Mouse (Mus musculus): ENCODE data around the gene Ush2a. TPM values are rescaled to one million over a fixed set of nuclear protein-coding genes. Genes with fewer than 3 reads are reported as not detected.

Ush2a gene
- under 0.01 TPM in 2 replicates for polyA plus RNA-seq (2012; rRNA removed)

DNA sequence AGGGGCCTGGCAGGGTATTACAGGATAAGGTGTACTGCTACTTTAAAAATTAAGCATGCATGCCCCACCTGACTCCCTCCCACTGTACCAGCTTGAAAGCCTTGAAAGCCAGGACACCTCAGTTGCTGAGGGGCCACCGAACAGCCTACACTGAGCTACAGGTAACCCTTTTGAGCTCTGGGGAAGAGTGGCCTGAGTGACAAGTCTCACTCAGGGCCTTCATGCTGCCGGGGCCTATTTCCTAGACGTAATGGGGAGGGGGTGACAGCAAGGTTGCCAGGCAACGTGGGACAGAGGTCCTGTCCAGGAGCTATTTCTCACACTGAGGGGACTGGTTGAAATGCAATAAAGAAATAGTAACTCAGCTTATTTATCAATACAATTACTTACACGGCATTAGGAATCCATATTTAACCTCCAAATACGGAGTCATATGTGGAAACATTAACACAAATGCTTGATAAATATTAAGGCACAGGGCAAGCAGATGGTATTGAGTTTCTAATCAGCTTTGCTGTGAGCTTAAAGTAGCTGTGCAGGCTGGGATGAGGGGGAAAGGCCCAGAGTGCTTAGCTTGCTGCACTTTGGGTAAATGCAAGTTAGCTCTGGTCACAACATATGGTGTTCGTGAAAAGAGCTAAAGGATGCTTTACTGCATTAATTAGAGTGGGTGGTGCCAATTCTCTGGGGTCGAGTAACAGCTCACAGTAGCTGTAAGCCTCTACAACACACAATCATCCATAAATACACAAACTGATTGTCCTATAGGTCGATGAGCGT lies at the start of gene Ush2a:
Gene Ush2a, plus strand, starts transcription at position 121 of the 780 bp plus-strand sequence.
- WGBS, result 74% methylated on average over 10 of the region's 10 CpGs
- no peak for DNase-seq (ENCODE audit: low read depth, low spot score)

DNA sequence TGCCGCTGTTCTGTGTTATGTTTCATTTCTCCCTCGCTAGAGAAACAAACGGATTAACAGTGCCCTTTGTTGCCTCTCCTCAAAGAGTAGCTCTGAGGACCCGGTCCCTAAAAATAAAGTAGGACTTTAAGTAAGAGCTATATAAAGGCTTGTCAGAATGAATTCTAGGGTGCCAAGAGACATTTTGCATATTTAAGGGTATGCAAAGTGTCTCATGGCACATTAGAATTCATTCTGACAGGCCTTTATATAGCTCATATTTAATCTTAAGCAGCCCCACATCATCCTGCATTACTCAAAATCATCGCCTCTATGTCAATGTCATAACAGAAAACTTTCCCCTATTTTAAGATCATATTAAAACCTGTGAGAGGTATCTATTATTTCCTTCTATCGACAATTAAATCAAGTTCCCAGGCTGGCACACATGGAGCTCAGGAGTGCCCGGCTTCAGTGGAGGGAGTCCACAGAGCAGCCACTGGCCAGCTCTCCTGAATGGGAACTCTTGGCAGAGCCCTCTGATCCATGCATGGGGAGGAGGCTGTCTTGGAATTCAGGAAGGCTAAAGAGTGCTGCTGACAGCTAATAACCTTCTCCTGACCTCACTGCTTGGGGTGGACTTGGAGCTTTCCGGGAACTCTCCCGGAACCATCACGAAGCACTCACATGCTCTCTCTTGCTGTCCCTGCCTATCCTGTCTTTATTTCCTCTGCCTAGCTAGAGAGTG lies 46.8 kb upstream of the Ush2a start:
- no peak for DNase-seq (ENCODE audit: low read depth, low spot score)
- WGBS, result 67% methylated on average over 10 of the region's 10 CpGs

DNA sequence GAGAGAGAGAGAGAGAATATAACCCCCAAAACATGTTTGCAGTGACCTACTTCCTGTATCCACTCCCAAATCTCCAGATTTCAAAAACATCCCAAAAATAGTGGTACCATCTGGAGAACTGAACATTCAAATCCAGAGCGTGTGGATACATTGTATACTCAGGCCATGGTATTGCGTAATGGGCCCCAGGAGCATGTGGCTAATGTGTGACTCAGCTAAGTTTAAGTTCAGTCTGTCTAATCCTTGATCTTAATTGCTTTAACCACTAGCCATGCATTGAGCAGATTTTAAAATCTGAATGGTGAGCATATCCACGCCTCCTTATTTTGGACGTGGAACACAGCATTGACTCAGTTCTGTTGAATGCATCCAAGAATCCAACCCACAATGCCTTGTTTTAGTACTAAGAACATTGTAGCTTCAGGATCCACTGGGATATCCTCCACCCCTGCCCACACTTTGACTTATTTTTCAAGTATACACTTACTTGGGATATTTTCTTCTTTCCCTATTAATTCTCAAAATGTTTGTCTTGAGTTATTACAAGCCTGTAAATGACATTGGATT lies 40.5 kb upstream of the Ush2a start:
- no peak for DNase-seq (ENCODE audit: low read depth, low spot score)
- 62% methylated on average over 4 of the region's 4 CpGs for WGBS

DNA sequence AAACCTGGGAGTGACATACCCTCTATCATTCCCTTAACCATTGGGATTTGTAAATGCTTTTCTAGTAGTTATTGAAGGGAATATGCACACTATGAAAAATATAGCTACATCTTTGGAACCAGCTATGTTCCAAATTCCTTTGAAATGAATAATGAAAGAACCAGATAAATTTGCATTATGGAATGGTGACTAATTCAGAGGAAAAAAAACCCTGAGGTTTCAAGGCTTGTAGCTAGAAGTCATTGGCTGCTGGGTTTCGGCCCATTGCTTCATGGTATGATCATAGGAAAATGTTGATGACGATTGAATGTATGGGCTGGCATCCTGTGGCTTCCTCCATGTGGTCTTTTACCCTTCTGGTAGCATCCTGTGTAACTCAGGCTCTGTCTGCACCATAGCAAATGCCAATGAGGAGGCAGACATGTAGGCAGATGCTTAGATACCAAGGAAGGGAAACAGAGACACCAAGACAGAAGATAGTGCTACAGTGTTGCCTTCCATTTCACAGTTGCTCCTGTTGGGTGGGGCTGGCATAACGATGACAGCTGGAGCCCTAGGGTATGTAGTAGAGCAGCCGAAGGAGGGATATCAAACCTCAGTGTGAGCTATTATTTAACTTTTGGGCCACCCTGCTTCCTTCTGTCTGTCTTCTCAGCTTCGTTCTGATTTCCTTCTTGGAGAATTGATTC lies 28.6 kb upstream of the Ush2a start:
- DNase-seq (ENCODE audit: low read depth, low spot score), result no peak
- 74% methylated on average over 5 of the region's 5 CpGs for WGBS

DNA sequence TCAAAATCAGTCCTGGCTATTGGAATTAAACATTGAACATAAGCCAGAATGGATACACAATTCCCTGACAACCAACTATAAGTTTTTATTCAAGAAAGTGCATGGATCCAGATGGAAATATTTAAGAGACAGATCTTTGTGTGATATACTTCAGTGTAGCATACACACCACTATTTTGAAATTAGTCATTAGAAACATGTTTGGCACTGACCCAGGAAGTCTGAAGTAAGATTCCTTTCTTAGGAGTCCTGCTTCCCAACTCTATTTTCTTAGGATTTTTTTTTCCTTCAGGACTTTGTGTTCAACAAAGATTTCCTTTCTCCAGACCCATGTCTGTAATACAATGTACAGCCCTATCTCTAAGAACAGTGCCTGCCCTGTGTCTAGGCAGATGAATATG lies 23.2 kb upstream of the Ush2a start:
- DNase-seq (ENCODE audit: low read depth, low spot score), result no peak

DNA sequence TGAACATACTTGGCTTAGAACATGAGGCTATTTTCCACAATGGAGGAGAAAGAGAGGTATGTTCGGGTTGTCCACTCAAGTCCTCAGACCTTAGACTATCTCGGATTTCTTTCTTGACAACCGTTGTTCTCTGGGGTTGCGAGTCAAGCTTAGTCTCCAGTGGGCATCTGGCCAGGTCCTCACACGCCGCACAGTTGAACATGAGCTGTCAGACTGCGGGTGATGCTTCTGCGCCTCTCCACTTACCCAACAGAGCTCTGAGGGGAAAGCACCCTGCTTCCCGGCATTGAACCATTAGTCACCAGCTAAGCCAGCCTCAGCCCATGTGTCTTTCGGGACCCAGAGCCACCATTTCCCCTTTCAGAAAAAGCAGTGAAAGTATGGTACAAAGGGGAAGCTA lies 20.1 kb upstream of the Ush2a start:
- no peak for DNase-seq (ENCODE audit: low read depth, low spot score)

DNA sequence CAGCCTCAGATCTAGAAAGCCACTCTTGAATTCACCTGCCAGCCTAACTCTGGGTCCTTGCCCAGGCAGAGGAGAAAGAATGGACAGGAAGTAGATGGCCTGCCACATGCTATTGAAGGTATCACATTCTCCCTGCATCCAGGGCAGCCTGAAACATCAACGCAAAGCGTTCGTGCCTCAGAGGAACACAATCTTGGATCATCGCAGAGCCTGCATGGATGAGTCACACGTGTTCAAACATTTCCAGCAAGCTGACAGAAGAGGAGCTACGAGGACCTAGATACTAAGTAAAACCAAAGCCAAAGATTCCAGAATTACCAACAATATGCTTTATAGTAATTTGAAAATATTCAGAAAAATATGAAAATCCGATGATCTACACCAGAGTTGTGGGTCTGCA lies 4.3 kb upstream of the Ush2a start:
- 61% methylated on average over 7 of the region's 7 CpGs for WGBS
- DNase-seq (ENCODE audit: low read depth, low spot score), result no peak

More for the DNA sequence above, 20.1 kb upstream of the Ush2a start:
- WGBS, result 92% methylated on average over 10 of the region's 10 CpGs

DNA sequence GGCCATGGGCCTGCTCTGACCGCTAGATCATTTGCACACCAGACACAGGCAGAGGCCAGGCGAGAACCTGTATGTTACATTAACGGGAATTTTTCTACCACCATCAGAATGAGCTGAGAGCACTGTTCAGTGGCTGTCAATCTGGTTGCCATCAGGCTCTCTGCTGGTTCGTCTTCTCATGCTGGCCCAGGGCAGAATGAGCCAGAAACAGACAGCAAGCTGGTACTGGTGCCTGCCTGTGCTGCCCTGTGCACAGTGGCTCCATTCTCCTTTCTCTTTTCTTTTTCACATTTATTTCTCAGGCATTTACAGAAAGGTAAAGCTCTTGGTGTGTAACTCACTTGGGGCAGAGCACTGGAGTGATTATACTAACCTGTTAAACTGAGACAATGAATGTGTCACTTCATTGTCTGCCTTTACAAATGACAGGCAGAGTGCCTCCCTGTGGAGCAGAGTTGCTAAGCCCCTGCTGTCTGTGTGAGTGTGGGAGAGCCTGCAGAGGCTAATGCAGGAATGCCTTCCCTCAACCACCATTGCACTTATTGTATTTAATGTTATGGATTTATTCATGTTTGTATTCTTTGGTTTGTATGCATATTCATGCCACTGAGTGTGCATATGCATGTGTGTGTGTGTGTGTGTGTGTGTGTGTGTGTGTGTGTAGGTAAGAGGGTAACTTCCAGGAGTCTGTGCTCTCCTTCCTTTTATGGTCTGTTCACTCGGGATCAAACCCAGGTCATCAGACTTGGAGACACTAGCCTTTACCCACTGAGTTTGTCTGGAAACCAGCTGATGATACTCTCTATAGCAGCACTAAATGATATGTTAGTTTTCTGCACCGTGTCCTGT lies 1.3 kb upstream of the Ush2a start:
- WGBS, result 72% methylated on average over 6 of the region's 6 CpGs
- DNase-seq (ENCODE audit: low read depth, low spot score), result no peak

DNA sequence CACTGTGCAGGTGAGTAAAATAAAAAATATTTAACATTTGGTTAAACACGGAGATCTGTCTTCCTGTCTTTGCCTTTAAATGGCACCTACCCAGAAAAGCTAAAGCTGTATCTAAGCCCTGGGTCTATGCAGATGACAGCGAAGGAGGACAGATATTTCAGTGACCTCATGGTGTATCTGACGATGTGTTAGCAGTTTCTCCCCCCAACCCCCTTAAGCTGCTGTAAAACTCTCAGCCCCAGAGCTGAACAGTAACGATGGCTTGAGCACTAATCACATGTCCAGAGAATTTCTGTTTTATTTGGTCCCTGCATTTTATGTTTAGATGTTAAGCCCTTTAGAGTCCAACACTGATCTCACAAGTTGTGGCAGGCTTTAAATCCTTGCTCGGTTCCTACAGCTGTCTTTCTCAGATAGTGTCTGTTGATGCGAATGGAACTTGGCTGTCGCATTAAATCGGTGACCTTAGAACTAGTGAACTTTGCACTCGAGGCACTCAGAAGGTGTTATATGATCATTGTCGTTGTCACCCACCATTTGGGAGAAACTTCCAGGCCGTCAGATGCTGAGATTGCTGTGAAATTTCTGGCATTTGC lies 5.4 kb downstream of the Ush2a start:
- WGBS, result 25% methylated on average over 11 of the region's 11 CpGs
- DNase-seq (ENCODE audit: low read depth, low spot score), result no peak

DNA sequence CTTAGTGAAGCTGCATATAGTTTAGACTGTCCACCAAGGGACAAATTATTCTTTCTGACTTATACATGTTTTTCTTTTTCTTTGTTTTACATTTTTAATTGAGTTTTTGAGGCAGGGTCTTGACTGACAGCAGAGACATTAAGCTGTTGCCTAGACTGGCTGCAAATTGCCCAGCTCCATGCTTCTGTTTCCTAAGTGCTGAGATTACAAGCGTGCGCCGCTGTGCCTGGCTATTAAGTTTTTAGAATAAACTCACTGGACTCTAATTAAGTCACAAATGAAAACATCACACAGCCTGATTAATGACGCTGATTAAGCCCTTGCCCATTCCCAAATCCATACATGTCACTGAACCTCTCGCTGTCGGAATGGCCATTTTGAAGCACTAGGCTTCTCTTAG lies 7.2 kb downstream of the Ush2a start:
- DNase-seq (ENCODE audit: low read depth, low spot score), result no peak
- WGBS, result 85% methylated on average over 6 of the region's 6 CpGs

DNA sequence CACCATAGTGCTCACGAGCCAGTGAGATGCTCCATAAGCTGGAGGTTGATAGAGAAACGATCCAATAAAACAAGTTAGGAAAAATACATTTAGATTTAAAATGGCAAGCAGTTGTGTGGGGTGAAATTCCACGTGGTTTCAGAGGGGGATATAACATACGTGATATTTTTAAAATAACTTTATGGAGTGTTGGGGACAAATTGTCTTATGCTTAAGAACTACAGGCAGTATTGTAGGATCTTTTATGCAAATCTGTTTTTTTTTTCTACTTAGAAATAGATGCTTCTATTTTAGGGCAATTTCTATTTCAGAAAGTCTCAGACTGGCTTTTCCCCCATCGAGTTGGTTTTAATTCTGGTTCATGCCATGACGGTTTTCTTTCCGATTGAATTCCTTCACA lies 51.5 kb downstream of the Ush2a start:
- 87% methylated on average over 7 of the region's 7 CpGs for WGBS
- no peak for DNase-seq (ENCODE audit: low read depth, low spot score)

DNA sequence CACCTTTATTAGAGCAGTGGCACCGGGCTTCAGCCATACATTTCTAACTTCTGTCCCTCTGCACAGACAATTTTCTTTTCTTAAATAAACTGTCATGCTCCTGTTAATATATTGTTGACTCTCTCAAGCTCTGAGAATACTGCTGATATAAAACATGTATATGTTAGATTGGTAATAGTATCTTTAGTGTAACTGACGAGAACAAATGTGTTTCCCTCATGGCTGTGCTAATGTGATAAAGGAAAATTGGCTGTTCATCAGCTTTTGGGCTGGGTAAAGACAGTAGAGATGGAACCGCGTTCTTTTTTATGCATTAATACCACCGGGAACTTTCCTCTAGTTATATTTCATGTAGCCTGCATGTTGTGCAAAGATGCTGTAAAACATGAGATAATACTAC lies 54.8 kb downstream of the Ush2a start:
- WGBS, result 78% methylated on average over 5 of the region's 5 CpGs
- no peak for DNase-seq (ENCODE audit: low read depth, low spot score)

DNA sequence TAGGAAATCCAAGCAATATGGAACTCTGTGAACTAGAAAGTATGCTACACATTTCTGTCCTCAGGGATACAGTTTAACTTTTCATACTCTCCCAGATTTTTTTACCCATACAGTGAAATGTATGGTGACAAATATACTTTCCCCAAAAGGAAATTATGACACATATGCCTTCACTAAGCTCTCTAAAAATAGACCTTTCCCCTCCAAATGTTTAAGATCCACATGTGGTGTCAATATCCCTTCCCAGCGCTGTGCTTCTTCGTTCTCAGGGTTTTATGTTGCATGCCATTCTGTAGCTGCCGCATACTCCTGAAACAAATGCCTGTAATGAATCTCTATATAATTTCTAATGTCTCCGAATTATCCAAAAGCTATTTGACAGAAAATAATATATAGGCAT lies 58.4 kb downstream of the Ush2a start:
- no peak for DNase-seq (ENCODE audit: low read depth, low spot score)
- WGBS, result 81% methylated on average over 4 of the region's 4 CpGs

DNA sequence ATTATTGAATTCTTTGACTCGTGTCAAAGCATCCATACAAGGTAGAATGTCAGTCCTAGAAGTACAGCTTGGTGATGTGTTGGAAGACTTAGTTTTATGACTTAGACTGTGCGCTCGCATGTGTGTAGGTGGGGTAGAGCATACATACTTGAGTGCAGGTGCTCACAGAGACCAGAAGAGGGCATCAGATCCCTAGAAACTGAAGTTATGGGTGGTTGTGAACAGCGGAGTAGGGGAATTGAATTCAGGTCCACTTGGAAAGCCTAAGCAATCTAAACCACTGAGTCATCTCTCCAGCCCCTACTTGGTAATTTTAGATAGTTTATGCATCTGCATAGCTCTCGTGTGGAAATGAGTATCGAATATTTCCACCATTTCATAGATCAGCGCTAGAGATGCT lies 59.7 kb downstream of the Ush2a start:
- DNase-seq (ENCODE audit: low read depth, low spot score), result no peak

DNA sequence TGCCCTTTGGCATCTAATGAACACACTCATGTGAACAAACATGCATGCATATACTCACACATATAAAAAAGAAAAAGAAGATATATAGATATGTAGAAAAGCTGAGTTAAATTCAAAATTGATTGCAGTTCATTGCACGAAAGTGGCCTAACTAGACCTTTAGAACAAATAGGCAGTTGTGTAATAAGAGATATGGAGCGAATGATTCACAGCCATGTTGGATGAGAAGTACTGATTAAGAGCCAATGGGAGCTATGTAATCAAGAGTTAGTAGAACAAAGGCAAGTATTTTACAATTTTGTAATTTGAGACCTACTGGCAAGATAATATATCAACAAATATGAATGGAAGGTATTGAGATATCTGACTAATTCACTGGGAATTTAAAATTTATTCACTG lies 68.6 kb downstream of the Ush2a start:
- no peak for DNase-seq (ENCODE audit: low read depth, low spot score)
- WGBS, result 54% methylated on average over 2 of the region's 2 CpGs

More for the DNA sequence above, 59.7 kb downstream of the Ush2a start:
- WGBS, result 84% methylated on average over 7 of the region's 7 CpGs

DNA sequence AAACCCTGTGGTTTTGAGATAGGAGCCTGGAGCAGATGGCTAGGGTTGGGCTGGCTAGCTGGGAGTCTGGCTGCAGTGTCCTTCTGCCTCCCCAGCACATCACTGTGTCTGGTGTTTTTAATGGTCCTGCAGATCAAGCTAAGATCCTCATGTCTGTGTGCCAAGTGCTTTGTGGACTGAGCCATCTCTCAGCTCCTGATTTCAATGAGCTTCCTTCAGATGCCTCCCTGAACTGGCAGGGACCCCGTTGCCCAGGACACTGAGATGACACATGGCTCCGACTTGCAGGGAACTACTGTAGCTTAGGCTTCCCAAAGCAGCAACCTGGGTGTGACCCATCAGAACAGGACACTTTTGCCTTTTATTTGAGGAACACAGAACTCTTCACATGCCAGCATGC lies 72.1 kb downstream of the Ush2a start:
- no peak for DNase-seq (ENCODE audit: low read depth, low spot score)
- WGBS, result 62% methylated on average over 2 of the region's 2 CpGs

DNA sequence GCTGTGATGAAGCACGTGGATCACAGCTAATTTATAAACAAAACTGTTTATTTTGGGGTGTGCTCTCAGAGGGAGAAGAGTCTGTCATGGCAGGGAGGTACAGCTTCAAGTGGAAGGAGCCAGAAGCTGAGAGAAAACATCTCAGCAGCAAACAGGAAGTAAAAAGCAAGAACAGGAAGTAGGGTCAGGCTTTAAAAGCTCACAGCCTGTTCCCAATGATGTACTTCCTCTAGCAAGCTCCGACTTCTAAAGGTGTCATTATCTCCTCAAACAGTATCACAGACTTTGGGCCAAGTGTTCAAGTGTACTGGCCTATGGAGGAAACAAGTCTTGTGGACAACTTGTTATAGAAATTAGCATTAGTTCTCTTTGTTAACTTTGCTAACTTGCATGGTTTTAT lies 85.9 kb downstream of the Ush2a start:
- no peak for DNase-seq (ENCODE audit: low read depth, low spot score)
- WGBS, result 42% methylated on average over 2 of the region's 2 CpGs

DNA sequence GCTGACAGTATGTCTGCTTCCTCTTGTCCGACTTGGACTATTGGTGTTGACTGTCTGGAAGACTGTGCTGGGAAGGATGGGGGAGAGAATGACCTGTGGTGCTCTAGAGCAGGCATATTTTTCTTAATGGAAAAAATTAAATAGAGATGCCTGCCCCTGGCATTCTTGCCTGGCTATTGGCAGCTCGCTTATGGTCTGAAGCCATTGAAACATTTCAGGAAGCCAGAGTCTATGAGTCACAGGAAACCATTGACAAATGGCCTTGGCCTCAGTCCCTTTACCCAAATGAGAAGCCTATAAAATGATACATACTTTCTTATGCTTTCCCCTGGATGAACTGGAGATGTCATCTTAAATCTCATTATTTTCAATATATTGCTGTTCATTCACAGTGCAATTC lies 92.9 kb downstream of the Ush2a start:
- WGBS, result 77% methylated on average over 2 of the region's 2 CpGs
- no peak for DNase-seq (ENCODE audit: low read depth, low spot score)

DNA sequence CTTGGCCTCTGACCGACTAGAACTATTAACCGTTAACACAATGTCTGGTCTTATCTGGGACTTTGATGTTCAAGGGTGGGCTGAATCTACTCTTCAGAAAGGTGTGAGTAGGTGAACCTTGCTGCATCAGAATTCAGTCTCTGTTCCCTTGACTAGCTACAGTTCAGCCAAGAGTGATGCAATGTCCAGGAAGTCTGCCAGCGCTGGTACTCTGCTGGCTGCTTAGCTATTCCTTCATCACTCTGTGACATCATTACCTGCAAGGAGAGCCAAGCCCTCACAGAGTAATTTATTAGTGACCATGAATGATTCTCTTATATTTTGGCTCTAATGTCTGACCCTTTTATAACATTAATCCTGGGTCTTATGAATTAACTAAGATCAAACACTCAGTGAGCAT lies 101.7 kb downstream of the Ush2a start:
- DNase-seq (ENCODE audit: low read depth, low spot score), result no peak
- 76% methylated on average over 3 of the region's 3 CpGs for WGBS

Measured in large intestine, adult 2 months (tissue).